Mouse (Mus musculus) erythroblast, adult 5-6 weeks (primary cell): ENCODE data around the gene 4930469K13Rik. TPM values are rescaled to one million over a fixed set of nuclear protein-coding genes. Genes with fewer than 3 reads are reported as not detected.
"Not testable (repeated sequence)": the region's sequence is repeated elsewhere in the genome, so short reads cannot be mapped to it uniquely, and the experiment has no call there.

Source experiments
- ATAC-seq: replicated peaks from 2 replicates; pipeline ENCODE4 v1.8.0; 2016; ENCODE audit warnings: moderate number of reproducible peaks, mild to moderate bottlenecking, moderate TSS enrichment, inconsistent platforms; ENCODE audit not compliant: poor library complexity, low FRiP score, severe bottlenecking
- total RNA-seq, 2 experiments: library from RNA; stranded (forward) in 1 of 2; stranded (reverse) in 1 of 2; fragments of 150-400 nt in 1 of 2; fragments of 200-764, 138-1000 nt in 1 of 2; gene quantifications; 2 replicates each; pipeline versions ENCODE4 v1.2.3 to v1.2.4; 2015 to 2017; ENCODE audit warnings: low replicate concordance in 2 of 2

The 4930469K13Rik gene
- total RNA-seq (2015; ENCODE audit: low replicate concordance) (not detected in 2 replicates), total RNA-seq (2017; ENCODE audit: low replicate concordance) (not detected in 2 replicates)

GRCm38 (mm10) chr11:34098422-34098821, at the start of gene 4930469K13Rik:
TSS of gene 4930469K13Rik (minus strand) at chr11:34098554.
- ATAC-seq = no peak

- no peak for ATAC-seq
Observed at GRCm38 (mm10) chr11:34146934-34147333, 48.6 kb upstream of the 4930469K13Rik start.

- ATAC-seq = no peak
Observed at GRCm38 (mm10) chr11:34144421-34144820, 46.1 kb upstream of the 4930469K13Rik start.

GRCm38 (mm10) chr11:34143984-34144383, 45.6 kb upstream of the 4930469K13Rik start:
- ATAC-seq = no peak

GRCm38 (mm10) chr11:34139296-34139695, 40.9 kb upstream of the 4930469K13Rik start:
- no peak for ATAC-seq

- no peak for ATAC-seq
Observed at GRCm38 (mm10) chr11:34128412-34128811, 30.1 kb upstream of the 4930469K13Rik start.

GRCm38 (mm10) chr11:34125727-34126126, 27.4 kb upstream of the 4930469K13Rik start:
- ATAC-seq = not testable (repeated sequence)

GRCm38 (mm10) chr11:34124852-34125251, 26.5 kb upstream of the 4930469K13Rik start:
- no peak for ATAC-seq

- ATAC-seq = no peak
Observed at GRCm38 (mm10) chr11:34123147-34123546, 24.8 kb upstream of the 4930469K13Rik start.

GRCm38 (mm10) chr11:34118319-34118718, 20.0 kb upstream of the 4930469K13Rik start:
- no peak for ATAC-seq

- ATAC-seq = no peak
Observed at GRCm38 (mm10) chr11:34117581-34117980, 19.2 kb upstream of the 4930469K13Rik start.

- no peak for ATAC-seq
Observed at GRCm38 (mm10) chr11:34116572-34117135, 18.3 kb upstream of the 4930469K13Rik start.

- ATAC-seq = no peak
Observed at GRCm38 (mm10) chr11:34113760-34114159, 15.4 kb upstream of the 4930469K13Rik start.

GRCm38 (mm10) chr11:34112781-34113380, 14.5 kb upstream of the 4930469K13Rik start:
- no peak for ATAC-seq

GRCm38 (mm10) chr11:34111940-34112339, 13.6 kb upstream of the 4930469K13Rik start:
- ATAC-seq = no peak

GRCm38 (mm10) chr11:34109260-34109659, 10.9 kb upstream of the 4930469K13Rik start:
- no peak for ATAC-seq

GRCm38 (mm10) chr11:34104919-34105318, 6.6 kb upstream of the 4930469K13Rik start:
- no peak for ATAC-seq

- no peak for ATAC-seq
Observed at GRCm38 (mm10) chr11:34101827-34102226, 3.5 kb upstream of the 4930469K13Rik start.

GRCm38 (mm10) chr11:34087064-34087463, 11.3 kb downstream of the 4930469K13Rik start:
- no peak for ATAC-seq

- no peak for ATAC-seq
Observed at GRCm38 (mm10) chr11:34086164-34086751, 12.1 kb downstream of the 4930469K13Rik start.

GRCm38 (mm10) chr11:34084639-34085038, 13.7 kb downstream of the 4930469K13Rik start:
- ATAC-seq = no peak
